Mouse (Mus musculus): ENCODE results near the gene Pih1d1.

GRCm38 (mm10) chr7:45126844-45127699 lies 27.0 kb upstream of the Pih1d1 start:
- TF ChIP-seq CTCF (IDR thresholded peaks at IDR 0.05; ENCODE audit: low read depth), result peak; percentile 42
- TF ChIP-seq EP300 (IDR thresholded peaks at IDR 0.05; ENCODE audit: low read depth), result no peak
